ENCODE assay signal across 21 mouse cellular contexts in genomic region chr13:93757514-93757913, GRCm38 (mm10). TPM values are rescaled to one million over a fixed set of nuclear protein-coding genes. Genes with fewer than 3 reads are reported as not detected.
DNase-seq lines count a peak whose midpoint lies in the region; ATAC-seq and TF ChIP-seq lines count a peak whose summit lies in the region.
"Had no signal": no experiment of that assay in that cellular context is flagged by ENCODE, and none has a peak within 500 bp of the region (broad histone marks: within the 10 kb centered on the region; RNA-seq: fewer than 3 reads in every experiment).

No protein-coding gene starts in this region.

- no peaks in the 10 kb centered on the region for H3K9me3 ChIP-seq in liver, postnatal 0 days (ENCODE audit: low read length)
- H3K9me3 ChIP-seq in liver, embryonic 11.5 days (ENCODE audit: control insufficient read depth, low read length), result no peaks in the 10 kb centered on the region
- H3K9me3 ChIP-seq in midbrain, embryonic 12.5 days, result no peaks in the 10 kb centered on the region
- no peaks in the 10 kb centered on the region; the same call in 1 of the 2 replicates for H3K9me3 ChIP-seq in midbrain, embryonic 14.5 days (ENCODE audit: control insufficient read depth, low read length)
- H3K9me3 ChIP-seq: embryonic facial prominence, embryonic 10.5 days; embryonic facial prominence, embryonic 12.5 days; forebrain, embryonic 10.5 days; forebrain, embryonic 12.5 days had no signal

- no peaks in the 10 kb centered on the region for H3K4me1 ChIP-seq in liver, postnatal 0 days (ENCODE audit: insufficient read depth)
- no peaks in the 10 kb centered on the region; the same call in 1 of the 2 replicates for H3K4me1 ChIP-seq in liver, embryonic 11.5 days (replicated peaks; ENCODE audit: control insufficient read depth, insufficient read depth, low read length)
- H3K4me1 ChIP-seq in midbrain, embryonic 12.5 days, result peaks cover 27% of the 10 kb centered on the region
- peaks cover 11% of the 10 kb centered on the region for H3K4me1 ChIP-seq in midbrain, embryonic 14.5 days (ENCODE audit: control insufficient read depth, insufficient read depth, low read length)
- H3K4me1 ChIP-seq: embryonic facial prominence, embryonic 10.5 days; embryonic facial prominence, embryonic 12.5 days had no signal

- H3K36me3 ChIP-seq in liver, postnatal 0 days (replicated peaks; ENCODE audit: insufficient read depth, low read length), result no peaks in the 10 kb centered on the region
- no peaks in the 10 kb centered on the region for H3K36me3 ChIP-seq in liver, embryonic 11.5 days (ENCODE audit: control insufficient read depth, insufficient read depth, low read length)
- H3K36me3 ChIP-seq in midbrain, embryonic 12.5 days, result no peaks in the 10 kb centered on the region
- no peaks in the 10 kb centered on the region for H3K36me3 ChIP-seq in midbrain, embryonic 14.5 days (ENCODE audit: control insufficient read depth, insufficient read depth, low read length)
- H3K36me3 ChIP-seq: embryonic facial prominence, embryonic 10.5 days; embryonic facial prominence, embryonic 12.5 days; forebrain, embryonic 10.5 days; forebrain, embryonic 12.5 days had no signal

- no peak overlapping the region for H3K9ac ChIP-seq in liver, postnatal 0 days (replicated peaks)
- no peak overlapping the region for H3K9ac ChIP-seq in liver, embryonic 11.5 days (ENCODE audit: low read depth, low read length)
- no peak overlapping the region for H3K9ac ChIP-seq in midbrain, embryonic 12.5 days (replicated peaks)
- H3K9ac ChIP-seq in midbrain, embryonic 14.5 days (replicated peaks; ENCODE audit: low read length), result no peak overlapping the region
- H3K9ac ChIP-seq: embryonic facial prominence, embryonic 12.5 days; forebrain, embryonic 12.5 days had no signal

- TF ChIP-seq CTCF in liver, postnatal 0 days (IDR thresholded peaks at IDR 0.05; ENCODE audit: low read depth), result no peak

- no peak overlapping the region for H3K4me2 ChIP-seq in liver, postnatal 0 days (ENCODE audit: low read depth, low read length)
- no peak overlapping the region for H3K4me2 ChIP-seq in liver, embryonic 11.5 days
- no peak overlapping the region for H3K4me2 ChIP-seq in midbrain, embryonic 12.5 days (replicated peaks)
- no peak overlapping the region for H3K4me2 ChIP-seq in midbrain, embryonic 14.5 days (ENCODE audit: low read length)
- H3K4me2 ChIP-seq: embryonic facial prominence, embryonic 12.5 days; forebrain, embryonic 12.5 days had no signal

- WGBS in liver, postnatal 0 days (ENCODE audit: insufficient replicate concordance), result 71% methylated on average over 6 of the region's 6 CpGs
- 67% methylated on average over 6 of the region's 6 CpGs for WGBS in liver, embryonic 11.5 days
- WGBS in midbrain, embryonic 12.5 days, result 84% methylated on average over 6 of the region's 6 CpGs
- WGBS in midbrain, embryonic 14.5 days, result 90% methylated on average over 6 of the region's 6 CpGs

- no peak for TF ChIP-seq EP300 in liver, postnatal 0 days (IDR thresholded peaks at IDR 0.05; ENCODE audit: low read depth)

- H3K4me3 ChIP-seq in liver, postnatal 0 days (ENCODE audit: low read depth, low read length), result no peak overlapping the region
- no peak overlapping the region for H3K4me3 ChIP-seq in liver, embryonic 11.5 days (ENCODE audit: low read depth, low read length)
- no peak overlapping the region for H3K4me3 ChIP-seq in midbrain, embryonic 12.5 days
- no peak overlapping the region for H3K4me3 ChIP-seq in midbrain, embryonic 14.5 days (replicated peaks; ENCODE audit: low read depth, low read length)
- H3K4me3 ChIP-seq: embryonic facial prominence, embryonic 10.5 days; embryonic facial prominence, embryonic 12.5 days; erythroblast, embryonic 14.5 days; forebrain, embryonic 10.5 days; forebrain, embryonic 12.5 days had no signal

- peak; percentile 75 for ATAC-seq in liver, postnatal 0 days
- no peak for ATAC-seq in liver, embryonic 11.5 days (replicated peaks; ENCODE audit: low FRiP score)
- no peak for ATAC-seq in midbrain, embryonic 12.5 days (ENCODE audit: low FRiP score, low read depth)
- no peak for ATAC-seq in midbrain, embryonic 14.5 days (ENCODE audit: low FRiP score, low TSS enrichment)
- ATAC-seq in megakaryocyte progenitor cell, adult 5-6 weeks (replicated peaks; ENCODE audit: poor library complexity), result 0 out of 2 replicates have a peak, but pooled peaks have one; percentile 33
- ATAC-seq in activated CD4-positive, CD25-positive, alpha-beta regulatory T cell, adult 4 months, result no peak
- ATAC-seq: forebrain, embryonic 16.5 days had no signal

- H3K27me3 ChIP-seq in liver, postnatal 0 days (ENCODE audit: insufficient read depth, low read length), result no peaks in the 10 kb centered on the region
- H3K27me3 ChIP-seq in liver, embryonic 11.5 days (replicated peaks; ENCODE audit: control insufficient read depth, insufficient read depth, low read length), result no peaks in the 10 kb centered on the region
- no peaks in the 10 kb centered on the region for H3K27me3 ChIP-seq in midbrain, embryonic 12.5 days
- no peaks in the 10 kb centered on the region for H3K27me3 ChIP-seq in midbrain, embryonic 14.5 days (ENCODE audit: control insufficient read depth, insufficient read depth, low read length)
- H3K27me3 ChIP-seq: embryonic facial prominence, embryonic 12.5 days; forebrain, embryonic 12.5 days had no signal

- DNase-seq in liver, postnatal 0 days, result no peak
- no peak for DNase-seq in liver, embryonic 11.5 days (ENCODE audit: low spot score)
- no peak for DNase-seq in midbrain, embryonic 14.5 days
- DNase-seq in lung, postnatal 4 days, result no peak
- DNase-seq: adrenal gland, adult 8-10 months; adrenal gland, postnatal 14 days; adrenal gland, postnatal 36 days; cerebellum, adult 11-12 months; cerebellum, adult 2 months; cerebellum, adult 9-10 months; cerebellum, postnatal 10 days; cerebellum, postnatal 25 days had no signal

- H3K27ac ChIP-seq in liver, postnatal 0 days (ENCODE audit: low read depth), result no peak overlapping the region
- no peak overlapping the region for H3K27ac ChIP-seq in liver, embryonic 11.5 days (ENCODE audit: low read depth, low read length)
- H3K27ac ChIP-seq in midbrain, embryonic 12.5 days (replicated peaks), result peak overlapping the region; percentile 52
- no peak overlapping the region for H3K27ac ChIP-seq in midbrain, embryonic 14.5 days (replicated peaks; ENCODE audit: low read depth, low read length)
- H3K27ac ChIP-seq: embryonic facial prominence, embryonic 10.5 days; embryonic facial prominence, embryonic 12.5 days; forebrain, embryonic 10.5 days; forebrain, embryonic 12.5 days had no signal

RNA-seq across cellular contexts. Expression of gene Arsb, which starts 13.9 kb away (rescaled TPM):
- polyA plus RNA-seq in liver, postnatal 0 days (2015; fragmentation: Nextera tagmentation; extraction: Ambion mirVana), result 3.3 and 4.1 TPM in 2 replicates
- 5.8 and 6.3 TPM in 2 replicates for polyA plus RNA-seq in liver, embryonic 11.5 days (2014; fragmentation: Nextera tagmentation; extraction: Ambion mirVana)
- 9.8 and 10.3 TPM in 2 replicates for polyA plus RNA-seq in midbrain, embryonic 12.5 days (2016; fragmentation: Nextera tagmentation; extraction: Ambion mirVana)
- polyA plus RNA-seq in midbrain, embryonic 14.5 days (2014; fragmentation: Nextera tagmentation; extraction: Ambion mirVana), result 8.6 and 12.7 TPM in 2 replicates
- 157 TPM in 2 replicates for total RNA-seq in megakaryocyte progenitor cell, adult 5-6 weeks (2015)
- total RNA-seq in megakaryocyte progenitor cell, adult 5-6 weeks (2017), result 32.4 and 33.8 TPM in 2 replicates
- 1 to 10 TPM; 6.9 to 8.0 TPM for polyA plus RNA-seq in activated CD4-positive, CD25-positive, alpha-beta regulatory T cell, adult 4 months (2017; shearing (Covaris generic))

Comparison
In these comparisons a context has a peak if more than half of its experiments do, and no peak if none do; other contexts are left out.
1. ATAC-seq: peak in liver, postnatal 0 days (single experiment) and megakaryocyte progenitor cell, adult 5-6 weeks (single experiment); none in liver, embryonic 11.5 days (single experiment), midbrain, embryonic 12.5 days (single experiment), midbrain, embryonic 14.5 days (single experiment) and activated CD4-positive, CD25-positive, alpha-beta regulatory T cell, adult 4 months (single experiment).